Mouse (Mus musculus) neutrophil, adult 5-6 weeks (primary cell): Measurements from ENCODE around the gene Dohh. TPM values are rescaled to one million over a fixed set of nuclear protein-coding genes. Genes with fewer than 3 reads are reported as not detected.

Source experiments
- ATAC-seq: fragments of 151-379, 151-347 bp; 2 replicates; pipeline ENCODE4 v1.8.0; 2017; ENCODE audit warnings: mild to moderate bottlenecking, moderate TSS enrichment; ENCODE audit not compliant: insufficient number of reproducible peaks, poor library complexity, low FRiP score, severe bottlenecking; ENCODE audit errors: extremely low read depth
- total RNA-seq: library from RNA; stranded (forward); fragments of 200-1000 nt; gene quantifications from 2 replicates; pipeline ENCODE4 v1.2.3, GENCODE M21; 2017

Dohh gene
- total RNA-seq, 1 experiment from 2014 or later = 11.2 TPM

GRCm38 (mm10) chr10:81378553-81379182 lies 5.6 kb upstream of the Dohh start:
- ATAC-seq = peak; percentile 94

- no peak for ATAC-seq
Measured at GRCm38 (mm10) chr10:81379183-81379553, 5.1 kb upstream of the Dohh start.

- ATAC-seq = no peak
Measured at GRCm38 (mm10) chr10:81379809-81380378, 4.3 kb upstream of the Dohh start.

- ATAC-seq = no peak
Measured at GRCm38 (mm10) chr10:81382039-81382438, 2.2 kb upstream of the Dohh start.

DNA sequence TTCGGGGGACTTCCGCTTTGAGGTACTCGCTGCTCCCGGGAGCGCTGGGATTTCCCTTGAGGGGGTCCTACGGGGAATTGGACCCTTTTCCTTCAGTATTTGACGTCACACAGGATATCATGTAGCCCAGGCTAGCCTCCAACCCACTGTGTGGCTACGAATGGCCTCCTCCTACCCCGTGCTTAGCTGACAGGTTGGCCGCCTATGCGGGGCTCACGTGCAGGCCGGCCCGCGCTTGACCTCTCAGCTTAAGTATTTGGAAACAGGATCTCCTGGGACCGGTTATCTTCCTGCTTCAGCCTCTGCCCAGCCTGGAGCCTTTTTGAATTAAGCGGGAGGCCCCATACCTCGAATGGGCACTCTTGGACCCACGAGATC lies 366 bp downstream of the Dohh start:
- ATAC-seq = no peak

- ATAC-seq = no peak
Measured at GRCm38 (mm10) chr10:81385603-81386306, 1.5 kb downstream of the Dohh start.

DNA sequence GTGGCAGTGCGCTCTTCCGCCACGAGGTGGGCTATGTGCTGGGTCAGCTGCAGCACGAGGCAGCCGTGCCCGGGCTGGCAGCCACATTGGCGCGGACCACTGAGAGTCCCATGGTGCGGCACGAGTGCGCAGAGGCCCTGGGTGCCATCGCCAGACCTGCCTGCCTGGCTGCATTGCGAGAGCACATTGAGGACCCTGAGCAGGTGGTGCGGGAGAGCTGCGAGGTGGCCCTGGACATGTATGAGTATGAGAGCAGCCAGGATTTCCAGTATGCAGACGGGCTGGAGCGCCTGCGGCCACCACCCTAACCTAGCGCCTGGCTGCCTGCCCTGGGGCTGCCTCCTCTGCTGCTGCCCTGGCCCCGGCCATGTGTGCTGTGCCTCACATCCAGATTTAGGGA lies 3.5 kb downstream of the Dohh start:
- ATAC-seq = no peak

DNA sequence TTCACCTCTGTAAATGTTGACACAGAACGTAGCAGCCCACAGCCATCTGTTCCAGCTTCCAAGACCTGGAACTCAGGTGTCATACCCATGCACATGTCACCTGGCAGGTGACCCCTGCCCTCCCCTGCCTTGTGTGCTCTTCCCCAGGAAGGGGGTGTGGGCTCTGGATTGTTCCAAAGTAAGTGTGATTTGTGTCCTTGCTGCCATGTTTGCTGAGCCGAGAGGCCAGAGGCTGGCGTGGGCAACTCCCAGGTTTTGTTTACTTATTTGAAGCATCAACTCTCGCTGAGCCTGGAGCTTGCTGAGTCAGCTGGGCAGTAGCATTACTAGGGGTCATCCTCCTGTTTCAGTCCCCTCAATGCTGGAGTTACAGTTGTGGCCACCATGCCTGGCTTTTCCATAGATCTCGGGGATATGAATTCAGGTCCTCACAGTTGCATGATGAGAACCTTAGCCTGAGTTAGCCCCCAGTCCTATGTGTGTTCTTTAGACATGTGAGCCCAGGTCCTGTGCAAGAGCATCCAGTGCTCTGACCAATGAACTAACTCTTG lies 4.4 kb downstream of the Dohh start, which contains the start of gene Gm48552:
TSS of gene Gm48552 (plus strand) at position 501 of the 551 bp plus-strand sequence.
- ATAC-seq = no peak

- ATAC-seq = no peak
Measured at GRCm38 (mm10) chr10:81389373-81389772, 5.1 kb downstream of the Dohh start.

DNA sequence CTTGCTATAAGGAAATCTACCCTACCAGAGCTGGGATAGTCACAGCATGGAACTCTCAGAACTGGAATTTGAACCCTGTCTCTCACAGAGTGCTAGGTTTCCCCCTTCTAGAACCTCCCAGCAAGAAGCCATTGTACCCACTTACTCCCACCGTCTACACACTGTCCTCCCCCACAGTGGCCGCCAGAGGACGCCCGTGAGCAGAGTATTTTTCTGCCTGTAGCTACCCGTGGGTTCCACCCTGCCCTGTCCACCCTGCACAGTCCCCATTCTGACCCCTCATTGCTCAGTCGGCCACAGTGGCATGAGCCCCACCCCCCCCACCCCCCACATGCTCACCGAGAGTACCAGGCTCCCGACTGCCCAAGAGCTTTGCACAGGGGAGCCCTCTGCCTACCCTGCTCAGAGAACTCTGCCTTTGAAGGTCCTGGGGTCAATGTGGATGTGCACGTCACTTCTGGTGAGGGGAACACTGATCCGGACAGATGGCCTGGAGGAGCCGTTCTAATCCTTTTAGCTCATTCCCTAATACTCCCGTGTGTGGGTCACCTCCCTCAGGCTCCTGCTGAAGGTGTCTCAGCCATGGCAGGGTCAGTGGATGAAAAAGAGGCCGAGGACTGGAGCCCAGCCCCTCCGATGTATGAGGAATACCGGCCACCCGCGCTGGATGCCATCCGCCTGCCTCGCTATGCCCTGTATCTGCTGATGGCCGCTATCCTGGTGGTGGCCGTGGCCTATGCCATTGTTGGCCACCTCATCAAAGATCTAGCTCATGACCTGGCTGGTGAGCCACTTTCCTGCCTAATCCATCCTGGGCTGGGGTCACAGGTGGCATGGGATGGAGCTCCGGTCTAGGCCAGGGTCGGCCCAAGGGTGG lies 5.8 kb downstream of the Dohh start:
- peak; percentile 70 for ATAC-seq

- ATAC-seq = no peak
Measured at GRCm38 (mm10) chr10:81390678-81390965, 6.4 kb downstream of the Dohh start.

DNA sequence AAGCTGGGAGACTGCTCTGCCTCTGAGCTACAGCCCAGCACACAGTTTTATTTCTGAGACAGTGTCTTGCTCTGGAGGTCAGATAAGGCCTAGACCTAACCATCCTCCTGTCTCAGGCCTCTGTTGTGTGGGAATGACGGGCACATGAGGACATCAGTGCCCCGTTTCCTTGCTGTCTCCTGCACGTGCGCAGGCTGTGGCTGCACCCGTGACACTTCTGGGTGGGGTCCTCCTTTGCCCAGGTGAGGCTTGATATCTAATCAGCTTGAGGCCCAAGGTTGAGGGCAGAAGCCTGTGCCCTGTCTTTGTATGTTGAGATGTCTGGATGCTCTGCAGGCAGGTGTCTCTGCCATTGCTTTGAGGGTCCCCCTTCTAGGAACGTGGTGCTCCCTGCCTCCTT lies 8.0 kb downstream of the Dohh start:
- ATAC-seq = no peak

DNA sequence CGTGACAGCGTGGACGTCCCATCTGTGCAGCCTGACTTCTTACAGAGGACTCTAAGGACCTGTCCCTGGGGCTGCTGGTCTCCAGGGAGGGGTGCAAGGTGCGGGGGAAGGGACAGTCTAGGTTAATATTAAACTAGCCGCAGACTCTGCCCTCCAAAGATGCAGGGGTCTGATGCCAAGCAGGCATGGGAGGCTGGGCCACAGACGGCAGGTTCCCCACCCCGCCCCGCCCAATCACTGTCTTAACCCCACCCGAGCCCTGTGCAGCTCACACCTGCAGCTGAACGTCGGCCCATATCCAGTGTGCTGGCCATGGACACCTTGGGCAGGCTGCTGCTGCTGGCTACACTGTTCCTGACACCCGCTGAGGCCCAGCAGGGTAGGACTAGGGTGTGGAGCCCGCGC lies 8.6 kb downstream of the Dohh start, which contains the start of gene Smim24:
TSS of gene Smim24 (plus strand) at position 271 of the 405 bp plus-strand sequence.
- no peak for ATAC-seq

DNA sequence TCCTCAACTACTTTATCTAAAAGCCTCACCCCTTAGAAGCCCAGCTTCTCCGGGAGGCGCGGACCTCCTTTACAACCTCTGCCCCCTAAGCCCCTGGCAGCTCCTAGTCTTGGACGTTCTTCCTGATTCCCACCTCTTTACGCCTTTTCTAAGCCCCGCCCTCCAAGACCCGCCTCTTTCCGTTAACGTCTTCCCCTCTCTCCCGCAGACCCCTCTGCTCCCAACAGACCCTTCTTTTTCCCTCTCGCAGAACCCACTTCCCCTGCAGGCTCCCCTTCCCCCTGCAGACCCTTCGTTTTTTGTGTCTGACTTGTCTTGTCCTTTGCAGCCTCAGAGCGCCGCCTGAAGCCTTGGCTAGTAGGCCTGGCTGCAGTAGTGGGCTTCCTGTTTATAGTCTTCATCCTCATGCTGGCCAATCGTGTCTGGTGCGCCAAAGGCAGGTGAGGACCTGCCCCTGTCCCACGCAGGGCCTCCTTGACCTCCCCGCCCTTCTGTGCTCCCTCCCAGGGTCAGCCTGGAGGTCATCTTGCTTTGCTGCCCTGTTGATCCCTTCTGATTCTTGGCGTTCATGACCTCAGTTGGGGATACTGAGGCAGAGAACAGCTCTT lies 9.3 kb downstream of the Dohh start:
- no peak for ATAC-seq

- peak; percentile 49 for ATAC-seq
Measured at GRCm38 (mm10) chr10:81395127-81395526, 10.9 kb downstream of the Dohh start.

GRCm38 (mm10) chr10:81395865-81396264 lies 11.6 kb downstream of the Dohh start:
- ATAC-seq = no peak

DNA sequence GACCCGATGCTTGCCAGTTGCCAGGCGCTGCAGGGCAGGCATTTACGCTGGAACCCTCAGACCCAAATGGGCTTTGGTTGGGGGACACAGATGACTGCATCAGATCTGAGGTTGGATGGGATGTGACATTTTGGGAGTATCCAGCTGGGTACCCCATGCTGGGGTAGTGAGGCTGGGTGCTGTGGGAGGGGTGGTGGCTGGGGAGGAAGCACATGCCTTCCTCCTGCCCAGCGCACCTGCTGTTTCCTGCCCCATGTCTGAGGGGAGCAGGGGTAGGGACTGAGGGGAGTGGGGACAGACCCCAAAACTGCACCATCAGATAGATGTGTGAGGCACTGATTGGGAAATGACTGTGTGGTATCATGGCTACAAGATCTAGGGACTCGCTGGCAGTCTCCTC lies 12.5 kb downstream of the Dohh start:
- ATAC-seq = no peak

GRCm38 (mm10) chr10:81399296-81399695 lies 15.1 kb downstream of the Dohh start:
- ATAC-seq = no peak

- no peak for ATAC-seq
Measured at GRCm38 (mm10) chr10:81399798-81400308, 15.6 kb downstream of the Dohh start.
